Mouse (Mus musculus) heart, postnatal 14 days (tissue): ENCODE measurements around the gene 5330417C22Rik. TPM values are rescaled to one million over a fixed set of nuclear protein-coding genes. Genes with fewer than 3 reads are reported as not detected.
A peak's percentile ranks its signal among the peaks of the same experiment; 100 is the strongest.

Source experiments
- DNase-seq, 2 experiments: peaks; one replicate each; pipeline ENCODE4 v3.0.0; 2021 to 2022
- intact Hi-C: fragments of 180-260 bp; cut with DNase I; formaldehyde crosslinking; loops from one replicate; pipeline ENCODE4 v1.15.1; 2025
- total RNA-seq, 2 experiments: library from RNA; stranded (reverse); gene quantifications; 2 replicates each; pipeline ENCODE4 v1.2.3; 2021

Gene 5330417C22Rik
- total RNA-seq, 2 experiments from 2014 or later, result 0.24 to 0.81 TPM

DNA sequence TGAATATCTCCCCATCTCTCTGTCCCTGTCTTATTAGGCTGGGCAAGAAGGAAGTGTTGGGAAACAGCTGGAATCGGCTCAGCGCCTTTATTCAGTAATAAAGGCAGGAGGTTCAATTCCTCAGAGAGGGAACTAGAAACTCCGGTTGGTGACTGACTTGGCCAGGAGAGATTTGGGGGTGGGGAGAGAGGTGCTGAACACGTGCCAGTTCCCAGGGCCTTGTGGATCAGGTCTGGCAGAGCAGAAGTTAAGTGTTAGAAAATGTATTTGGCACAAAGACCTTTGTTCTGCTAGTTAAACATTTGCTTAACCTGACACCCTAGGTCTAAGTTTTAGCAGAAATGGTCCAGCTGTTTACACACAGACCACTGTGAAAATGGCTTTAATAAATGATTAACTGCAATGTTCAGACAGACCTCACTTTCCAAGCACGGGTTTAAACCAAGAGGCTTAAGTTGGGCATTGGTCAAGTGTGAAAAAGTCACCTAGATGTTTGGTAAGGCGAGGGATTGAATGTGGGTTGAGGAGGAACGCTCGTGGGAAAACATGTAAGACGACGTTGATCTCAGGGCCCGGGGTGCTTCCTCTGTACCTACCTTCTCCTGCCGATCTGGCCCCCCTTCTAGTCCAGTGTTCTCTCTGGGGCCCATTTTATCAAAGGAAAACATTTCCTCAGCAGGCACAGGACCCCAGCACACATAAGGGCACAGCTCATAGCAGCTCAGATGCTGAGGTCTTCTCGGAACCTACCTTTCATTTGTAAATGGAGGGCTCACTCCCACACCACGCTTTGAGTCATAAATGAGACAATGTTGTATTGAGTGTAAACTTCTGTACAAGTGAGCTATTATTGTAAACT lies 59.3 kb downstream of the 5330417C22Rik start:
- intact Hi-C loops, result no loop called here
- peak; percentile 17 to 21 for DNase-seq

DNA sequence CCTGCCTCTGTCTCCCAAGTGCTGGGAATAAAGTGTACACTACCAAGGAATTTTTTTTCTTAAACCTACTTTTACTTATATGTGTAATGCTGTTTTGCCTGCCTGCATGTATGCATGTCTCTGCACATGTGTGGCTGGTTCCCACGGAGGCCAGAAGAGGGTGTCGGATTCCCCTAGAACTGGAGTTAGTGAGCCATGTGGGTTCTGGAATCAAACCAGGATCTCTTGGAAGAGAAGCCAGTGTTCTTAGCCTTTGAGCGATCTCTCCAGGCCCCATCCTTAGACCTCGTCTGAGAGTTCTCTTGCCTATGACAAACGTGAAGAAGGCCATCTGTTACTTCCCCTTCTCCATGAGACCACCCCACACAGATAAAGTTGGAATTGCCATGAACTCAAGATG lies 60.8 kb downstream of the 5330417C22Rik start:
- intact Hi-C loops, result no loop called here
- DNase-seq, result no peak

- DNase-seq, result no peak
- intact Hi-C loops, result no loop called here
Observed at GRCm38 (mm10) chr3:108474969-108475368, 61.4 kb downstream of the 5330417C22Rik start.

DNA sequence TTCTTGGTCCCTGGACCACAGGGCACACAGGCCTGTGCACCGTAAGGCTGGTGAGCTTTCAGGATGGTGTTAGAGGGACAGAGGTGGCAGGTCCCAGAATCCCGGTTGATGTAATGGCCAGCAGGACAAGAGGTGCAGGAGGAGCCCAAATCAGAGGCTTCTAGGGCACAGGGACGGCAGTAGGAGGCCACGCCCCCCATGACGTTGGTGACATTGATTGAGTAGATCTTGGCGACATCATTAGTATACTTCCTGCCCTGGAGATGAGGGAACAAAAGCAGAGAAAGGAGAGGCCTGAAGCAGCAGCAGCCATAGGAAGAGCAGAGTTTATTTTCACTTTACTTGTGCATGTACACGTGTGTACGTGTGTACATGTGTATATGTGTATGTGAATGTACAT lies 68.6 kb downstream of the 5330417C22Rik start:
- intact Hi-C loops, result no loop called here
- no peak for DNase-seq

DNA sequence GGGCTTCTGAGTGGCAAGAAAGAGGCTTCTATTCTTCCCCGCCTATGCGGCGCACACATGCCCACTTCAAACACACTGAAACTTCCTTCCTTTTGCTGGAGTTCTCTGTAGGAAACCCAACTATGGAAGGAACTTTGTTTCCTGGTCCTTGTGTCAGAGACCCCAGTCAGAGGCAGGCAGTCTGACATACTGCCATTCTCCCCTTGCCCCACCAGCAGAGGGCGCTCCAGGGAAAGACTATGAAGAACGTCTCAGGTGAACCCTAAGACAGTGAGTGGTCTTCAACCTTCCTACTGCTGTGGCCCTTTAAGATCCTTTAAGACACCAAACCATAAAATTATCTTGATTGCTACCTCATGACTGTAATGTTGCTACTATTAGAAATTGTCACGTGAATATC lies 69.9 kb downstream of the 5330417C22Rik start:
- intact Hi-C loops, result no loop called here
- peak; percentile 35 to 53 for DNase-seq

GRCm38 (mm10) chr3:108458866-108459265 lies 77.5 kb downstream of the 5330417C22Rik start:
- intact Hi-C loops, result no loop called here
- DNase-seq, result peak in 1 of 2 experiments; percentile 12

GRCm38 (mm10) chr3:108458380-108458779 lies 78.0 kb downstream of the 5330417C22Rik start:
- intact Hi-C loops, result no loop called here
- DNase-seq, result no peak

GRCm38 (mm10) chr3:108454172-108454571 lies 82.2 kb downstream of the 5330417C22Rik start:
- intact Hi-C loops, result no loop called here
- DNase-seq, result no peak

GRCm38 (mm10) chr3:108451969-108452368 lies 84.4 kb downstream of the 5330417C22Rik start:
- intact Hi-C loops, result no loop called here
- DNase-seq, result no peak

DNA sequence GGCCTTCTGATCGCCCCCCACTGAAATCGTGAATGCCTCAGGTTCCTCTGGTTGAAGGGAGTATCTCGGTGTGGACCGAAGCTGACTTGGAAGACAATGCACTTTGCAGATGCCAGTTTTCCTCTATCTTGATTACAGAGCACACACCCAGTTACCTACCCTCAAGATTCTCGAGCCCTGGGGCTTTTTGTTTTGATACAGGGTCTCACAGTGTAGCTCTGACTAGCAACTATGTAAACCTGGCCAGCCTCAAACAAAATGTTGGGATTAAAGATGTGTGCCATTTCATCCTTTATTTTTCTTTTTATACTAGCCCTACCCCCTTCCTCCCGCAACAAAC lies 91.0 kb downstream of the 5330417C22Rik start:
- intact Hi-C loops, result no loop called here
- DNase-seq, result no peak

DNA sequence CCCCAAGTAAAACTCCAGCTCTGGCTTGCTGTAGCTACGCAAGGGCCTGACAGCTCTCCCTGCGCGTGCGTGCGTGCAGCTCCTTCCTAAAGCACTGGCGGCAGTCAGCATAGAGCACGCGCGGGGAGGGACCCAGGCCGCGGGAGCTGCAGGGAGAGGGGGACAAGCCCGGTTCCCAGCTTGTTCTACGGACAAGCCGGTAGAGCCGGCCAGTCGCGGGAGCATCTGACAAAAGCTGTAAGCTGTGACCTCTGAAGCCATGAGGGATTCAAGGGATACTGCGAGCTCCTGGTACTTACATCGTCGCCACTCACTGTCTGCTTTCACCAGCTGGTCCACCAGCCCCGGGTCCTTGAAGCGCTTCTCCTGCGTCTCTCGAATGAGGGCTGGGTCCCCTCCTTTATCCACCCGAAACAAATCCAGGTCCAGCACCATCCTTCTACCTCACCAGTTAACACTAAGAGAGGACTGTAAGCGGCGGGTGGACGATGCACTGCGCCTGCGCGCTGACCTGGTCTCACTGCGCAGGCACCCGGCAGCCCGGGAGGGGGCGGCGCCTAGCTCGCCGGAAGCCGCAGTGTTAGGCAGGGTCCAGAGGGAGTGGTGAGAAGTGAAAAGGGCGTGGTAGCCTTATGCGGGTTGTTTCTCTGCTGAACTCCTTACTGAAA lies 91.5 kb downstream of the 5330417C22Rik start, which contains the start of gene Sars:
TSS of gene Sars (minus strand) at position 512 of the 668 bp plus-strand sequence.
- peak; percentile 94 to 95 for DNase-seq
- intact Hi-C loops, result loop anchor here (5.0 kb wide), 1 partner anchor 117 kb away; the partner anchor contains the start of gene Tmem167b

DNA sequence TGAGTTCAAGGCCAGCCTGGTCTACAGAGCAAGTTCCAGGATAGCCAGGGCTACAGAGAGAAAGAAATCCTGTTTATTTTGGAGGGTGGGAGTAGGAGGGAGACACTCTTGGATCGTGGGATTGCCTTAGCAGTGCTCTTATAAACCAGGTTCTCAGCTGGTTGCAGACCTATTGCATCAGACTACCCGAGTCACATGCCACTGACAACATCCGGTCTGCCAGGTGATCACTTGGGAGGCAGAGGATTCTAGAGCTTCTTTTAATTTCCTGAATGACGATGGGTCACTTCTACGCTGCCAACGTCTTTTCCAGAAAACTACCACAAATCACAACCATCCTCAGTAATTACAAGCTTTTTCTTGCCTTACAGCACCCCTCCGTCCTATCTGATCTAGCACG lies 92.3 kb downstream of the 5330417C22Rik start:
- peak in 1 of 2 experiments; percentile 35 for DNase-seq

GRCm38 (mm10) chr3:108436380-108436714 lies 100.0 kb downstream of the 5330417C22Rik start:
- no peak for DNase-seq
- intact Hi-C loops, result no loop called here

More for the DNA sequence above, 92.3 kb downstream of the 5330417C22Rik start:
- intact Hi-C loops, result loop anchor here (5.0 kb wide), 1 partner anchor 118 kb away; the partner anchor contains the start of gene Tmem167b

- intact Hi-C loops, result no loop called here
- DNase-seq, result no peak
Observed at GRCm38 (mm10) chr3:108435701-108436379, 100.5 kb downstream of the 5330417C22Rik start.

DNA sequence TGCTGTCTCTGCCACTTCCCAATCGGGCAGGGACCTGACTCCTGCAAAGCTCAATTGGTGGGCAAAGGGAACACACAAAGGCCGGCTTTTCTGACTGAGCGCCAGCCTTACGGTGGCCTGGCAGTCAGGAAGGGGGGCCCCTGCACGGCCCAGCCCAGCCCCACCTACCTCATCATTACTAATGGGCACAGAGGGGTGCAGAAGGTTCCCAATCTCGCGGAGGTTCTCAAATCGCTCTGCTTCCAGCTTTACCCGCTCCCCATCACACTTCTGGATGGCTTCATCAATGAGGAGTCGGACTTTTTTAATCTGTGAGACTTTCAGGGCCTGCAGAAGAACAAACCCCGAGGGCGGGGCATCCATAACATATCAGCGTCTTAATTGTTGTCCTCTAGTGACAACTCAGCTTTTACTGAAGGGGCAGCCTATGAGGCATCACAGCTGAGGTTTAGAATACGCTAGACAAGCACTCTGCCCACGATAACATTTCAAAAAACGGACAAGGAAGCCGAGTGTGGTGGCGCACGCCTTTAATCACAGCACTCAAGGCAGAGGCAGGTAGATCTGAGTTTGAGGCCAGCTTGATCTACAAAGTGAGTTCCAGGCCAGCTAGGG lies 102.3 kb downstream of the 5330417C22Rik start:
- intact Hi-C loops, result no loop called here
- DNase-seq, result no peak

DNA sequence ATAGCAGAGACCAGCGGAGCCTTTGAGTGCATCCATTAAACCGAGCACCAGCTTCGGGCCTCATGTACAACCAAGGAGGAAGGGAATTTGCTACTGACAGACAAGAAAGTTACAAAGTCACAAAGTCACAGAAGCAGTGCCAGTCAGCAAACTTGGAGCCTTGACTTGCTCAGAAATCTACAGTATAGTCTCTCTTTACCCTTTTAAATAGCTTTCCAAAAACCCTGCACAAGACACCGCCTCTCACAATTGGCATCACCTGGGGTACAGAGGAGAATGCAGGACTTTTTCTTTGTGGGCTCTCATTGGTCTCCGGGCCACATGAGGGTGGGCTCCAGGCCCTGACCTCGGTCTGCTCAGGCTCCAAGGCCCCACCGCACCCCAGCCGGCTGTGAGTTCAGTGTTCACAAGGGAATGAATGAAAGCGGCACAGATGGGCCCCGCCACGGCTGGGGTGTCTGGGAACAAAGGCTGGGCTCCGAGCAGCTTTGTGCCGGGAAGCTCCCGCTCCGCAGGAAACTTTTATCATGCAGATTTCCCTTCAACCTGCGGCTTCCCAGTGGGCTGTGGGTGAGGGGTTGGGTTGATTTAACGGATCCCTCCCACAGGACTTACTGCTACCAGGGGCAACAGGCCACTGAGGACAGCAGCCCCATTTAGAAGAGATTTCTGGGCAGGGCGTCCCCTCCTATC lies 103.0 kb downstream of the 5330417C22Rik start:
- no peak for DNase-seq
- intact Hi-C loops, result no loop called here

DNA sequence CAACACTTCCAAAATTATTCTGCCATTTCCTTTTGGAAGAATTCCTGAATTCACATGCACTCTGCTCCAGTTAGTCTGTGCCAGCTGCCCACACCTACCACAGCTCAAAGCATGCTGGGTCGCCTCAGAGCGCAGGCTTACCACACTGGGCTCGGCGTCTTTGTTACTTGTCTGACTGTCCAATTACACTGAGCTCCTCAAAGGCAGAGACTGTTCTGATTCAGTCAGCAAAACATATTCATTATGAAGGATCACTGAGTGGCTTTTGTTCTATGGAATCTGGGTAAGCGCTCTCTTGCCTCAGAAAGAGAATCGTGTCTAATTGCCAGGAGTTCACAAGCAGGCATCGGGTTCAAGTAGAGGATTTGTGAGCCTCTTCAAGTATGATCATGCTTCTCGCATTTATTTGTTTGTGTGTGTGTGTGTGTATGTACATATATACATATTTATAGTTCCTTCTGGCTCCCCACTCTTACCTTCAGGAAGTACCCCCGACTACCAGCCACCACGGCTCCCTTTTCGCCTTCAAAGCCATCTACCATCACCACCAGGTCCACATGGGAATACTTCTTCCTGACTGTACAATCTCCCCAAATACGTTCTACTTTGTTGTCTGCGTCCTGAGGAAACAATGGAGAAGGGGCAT lies 103.7 kb downstream of the 5330417C22Rik start:
- no peak for DNase-seq
- intact Hi-C loops, result no loop called here

DNA sequence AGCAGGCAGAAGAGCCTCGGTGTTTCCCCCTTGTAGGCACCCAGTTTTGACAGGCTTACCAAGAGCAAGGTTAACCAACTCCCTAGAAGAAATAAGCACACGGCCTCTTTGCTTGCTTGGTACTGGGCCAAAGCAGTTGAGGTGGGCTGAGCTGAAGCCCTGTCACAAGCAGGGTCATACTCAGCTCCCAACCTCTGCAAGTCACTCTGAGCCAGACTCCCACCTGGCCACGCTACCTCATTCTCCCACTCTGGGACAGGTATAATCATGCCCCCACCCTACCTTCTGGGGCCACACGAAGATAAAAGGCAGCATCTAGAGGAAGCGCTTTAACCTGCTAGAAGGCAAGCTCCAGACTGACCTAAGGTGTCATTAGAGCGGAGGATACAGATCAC lies 110.7 kb downstream of the 5330417C22Rik start:
- intact Hi-C loops, result no loop called here

GRCm38 (mm10) chr3:108424944-108425623 lies 111.3 kb downstream of the 5330417C22Rik start:
- DNase-seq, result no peak
- intact Hi-C loops, result no loop called here

More for the DNA sequence above, 110.7 kb downstream of the 5330417C22Rik start:
- DNase-seq, result no peak
